Mouse (Mus musculus) forelimb bud, embryonic 11.5 days (tissue): ENCODE measurements around the gene Gm11733.

Experiments
- DNase-seq: peaks from one replicate; pipeline ENCODE4 v3.0.0-alpha.2; 2012; ENCODE audit warnings: low read depth, low spot score

Gm11733 gene

DNA sequence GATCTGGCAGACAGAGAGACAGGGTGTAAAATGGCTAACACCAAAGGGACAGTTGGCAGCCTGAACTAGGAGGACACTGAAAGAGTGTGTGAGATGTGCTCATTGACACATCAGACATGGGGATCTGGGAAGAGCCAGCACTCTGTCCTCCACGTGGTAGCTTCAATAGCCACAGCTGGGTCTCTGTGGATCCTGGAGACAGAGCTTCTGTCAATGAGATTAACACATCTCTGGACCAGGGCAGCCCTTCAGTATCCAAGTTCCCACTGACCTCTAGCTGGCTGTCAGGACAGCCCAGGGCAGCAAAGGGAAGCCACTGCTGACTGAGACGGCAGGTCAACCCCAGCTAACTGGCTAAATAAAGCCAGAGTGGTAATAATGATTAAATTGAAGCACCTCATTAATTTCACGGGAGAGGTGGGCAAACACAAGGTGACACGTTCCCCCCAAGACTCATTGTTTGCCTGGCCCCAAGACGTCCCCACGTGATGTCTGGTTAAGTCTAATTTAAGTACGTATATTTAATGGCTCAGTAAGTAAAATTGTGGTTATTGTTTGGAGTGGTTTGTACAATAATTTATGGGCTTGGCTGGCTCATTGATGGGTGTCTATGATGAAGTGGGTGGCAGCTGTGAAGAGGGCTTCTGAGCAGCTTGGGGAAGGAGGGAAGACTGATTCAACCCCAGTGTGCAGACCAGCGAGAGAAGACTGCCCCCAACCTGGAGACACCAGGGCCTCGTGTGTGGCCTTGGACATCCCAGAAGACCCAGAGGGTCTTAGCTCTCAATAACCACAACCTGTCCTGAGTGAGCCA, 51.5 kb downstream of the Gm11733 start:
- no peak for DNase-seq

- DNase-seq: no peak
Observed at GRCm38 (mm10) chr11:117536586-117536985, 52.4 kb downstream of the Gm11733 start.
